In the genomic region with DNA sequence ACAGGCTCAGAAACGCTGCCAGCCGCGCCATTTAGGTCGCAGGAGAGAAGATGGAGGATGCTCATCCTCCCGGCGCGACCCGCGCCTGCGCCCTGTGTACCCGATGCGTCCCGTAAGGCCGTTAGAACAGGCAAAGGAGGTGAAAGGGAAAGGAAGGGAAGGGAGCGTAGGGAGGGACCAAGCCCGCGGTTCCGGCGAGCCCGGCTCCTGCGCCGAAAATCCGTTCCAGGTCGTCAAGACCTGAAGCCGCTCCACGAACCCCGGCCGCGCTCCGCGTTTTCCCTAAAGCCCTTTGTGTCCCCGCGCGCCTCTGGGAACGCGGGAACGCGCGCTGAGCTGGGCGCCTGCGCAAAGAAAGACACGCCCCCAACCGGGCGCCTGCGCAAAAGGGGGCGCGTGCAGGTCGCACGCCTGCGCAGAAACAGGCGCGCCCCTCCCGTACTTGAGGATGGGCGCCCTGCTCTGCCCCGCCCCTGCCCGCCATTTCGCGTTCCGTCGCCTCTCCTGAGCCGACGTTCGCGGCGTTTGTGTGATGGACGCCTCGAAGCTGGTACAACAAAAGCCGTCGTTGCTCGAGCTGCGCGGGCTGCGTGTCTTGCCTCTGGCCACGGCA, we compare ENCODE assay signal across 8 mouse cellular contexts. TPM values are rescaled to one million over a fixed set of nuclear protein-coding genes. Genes with fewer than 3 reads are reported as not detected.
DNase-seq lines count a peak whose midpoint lies in the region; ATAC-seq and TF ChIP-seq lines count a peak whose summit lies in the region.

No protein-coding gene starts in this region.

- H3K27me3 ChIP-seq in E14TG2a.4 (ENCODE audit: insufficient read depth, low read length), result no peaks in the 10 kb centered on the region
- no peaks in the 10 kb centered on the region for H3K27me3 ChIP-seq in forebrain, embryonic 13.5 days
- no peaks in the 10 kb centered on the region for H3K27me3 ChIP-seq in liver, postnatal 0 days (ENCODE audit: insufficient read depth, low read length)
- no peaks in the 10 kb centered on the region for H3K27me3 ChIP-seq in neural tube, embryonic 14.5 days (ENCODE audit: control insufficient read depth, insufficient read depth, low read length)

- DNase-seq in c-Kit-positive CD71-positive TER-119-positive erythroid progenitor cells, embryonic 14.5 days (ENCODE audit: low spot score), result peak; percentile 99
- peak; percentile 100 for DNase-seq in heart, postnatal 10 days
- peak; percentile 94 for DNase-seq in large intestine, adult 2 months (ENCODE audit: low read depth, low spot score)
- DNase-seq in liver, postnatal 0 days, result peak; percentile 99
- peak; percentile 99 for DNase-seq in testis, postnatal 10 days (ENCODE audit: low spot score)

- TF ChIP-seq CTCF in E14TG2a.4 (conservative IDR thresholded peaks at IDR 0.05; ENCODE audit: low read length), result no peak
- no peak; the same call in 1 of the 2 replicates for TF ChIP-seq CTCF in liver, postnatal 0 days (IDR thresholded peaks at IDR 0.05; ENCODE audit: low read depth)

- intact Hi-C loops in heart, postnatal 10 days (cut with DNase I), result loop anchor here (1.0 kb wide), 3 partner anchors 15 to 45 kb away; no protein-coding TSS in a partner anchor

- peaks cover 72% of the 10 kb centered on the region for H3K4me1 ChIP-seq in E14TG2a.4 (replicated peaks; ENCODE audit: low read depth, low read length)
- peaks cover 28% of the 10 kb centered on the region for H3K4me1 ChIP-seq in forebrain, embryonic 13.5 days
- peaks cover 33% of the 10 kb centered on the region for H3K4me1 ChIP-seq in liver, postnatal 0 days (ENCODE audit: insufficient read depth)
- peaks cover 8% of the 10 kb centered on the region for H3K4me1 ChIP-seq in neural tube, embryonic 14.5 days (ENCODE audit: control insufficient read depth, insufficient read depth, low read length)

- WGBS in forebrain, embryonic 13.5 days, result under 1% methylated on average over 66 of the region's 74 CpGs
- WGBS in large intestine, adult 2 months, result under 1% methylated on average over 74 of the region's 74 CpGs
- under 1% methylated on average over 65 of the region's 74 CpGs for WGBS in liver, postnatal 0 days (ENCODE audit: insufficient replicate concordance)
- under 1% methylated on average over 73 of the region's 74 CpGs for WGBS in neural tube, embryonic 14.5 days

- peak overlapping the region; percentile 95 for H3K4me3 ChIP-seq in E14TG2a.4 (replicated peaks; ENCODE audit: low read length)
- H3K4me3 ChIP-seq in forebrain, embryonic 13.5 days, result peak overlapping the region; percentile 60
- H3K4me3 ChIP-seq in liver, postnatal 0 days (ENCODE audit: low read depth, low read length), result peak overlapping the region; percentile 92
- H3K4me3 ChIP-seq in neural tube, embryonic 14.5 days (ENCODE audit: low read depth, low read length), result peak overlapping the region; percentile 66

- H3K4me2 ChIP-seq in forebrain, embryonic 13.5 days, result peak overlapping the region; percentile 77
- peak overlapping the region; percentile 96 for H3K4me2 ChIP-seq in liver, postnatal 0 days (ENCODE audit: low read depth, low read length)
- peak overlapping the region; percentile 63 for H3K4me2 ChIP-seq in neural tube, embryonic 14.5 days (ENCODE audit: low read depth, low read length)

- no peaks in the 10 kb centered on the region for H3K9me3 ChIP-seq in E14TG2a.4 (ENCODE audit: low read length)
- H3K9me3 ChIP-seq in forebrain, embryonic 13.5 days (replicated peaks), result no peaks in the 10 kb centered on the region
- H3K9me3 ChIP-seq in liver, postnatal 0 days (ENCODE audit: low read length), result no peaks in the 10 kb centered on the region
- no peaks in the 10 kb centered on the region for H3K9me3 ChIP-seq in neural tube, embryonic 14.5 days (ENCODE audit: control insufficient read depth, low read length)

- peak; percentile 85; the same call in 1 of the 2 replicates for TF ChIP-seq EP300 in liver, postnatal 0 days (IDR thresholded peaks at IDR 0.05; ENCODE audit: low read depth)

- H3K27ac ChIP-seq in forebrain, embryonic 13.5 days, result peak overlapping the region; percentile 99
- peak overlapping the region; percentile 98 for H3K27ac ChIP-seq in liver, postnatal 0 days (ENCODE audit: low read depth)
- H3K27ac ChIP-seq in neural tube, embryonic 14.5 days (ENCODE audit: low read depth, low read length), result peak overlapping the region; percentile 99

- H3K36me3 ChIP-seq in E14TG2a.4 (ENCODE audit: insufficient read depth, low read length), result no peaks in the 10 kb centered on the region
- H3K36me3 ChIP-seq in forebrain, embryonic 13.5 days (ENCODE audit: poor library complexity, severe bottlenecking), result no peaks in the 10 kb centered on the region
- no peaks in the 10 kb centered on the region for H3K36me3 ChIP-seq in liver, postnatal 0 days (replicated peaks; ENCODE audit: insufficient read depth, low read length)
- no peaks in the 10 kb centered on the region for H3K36me3 ChIP-seq in neural tube, embryonic 14.5 days (ENCODE audit: control insufficient read depth, insufficient read depth, low read length)

- peak overlapping the region; percentile 95 for H3K9ac ChIP-seq in forebrain, embryonic 13.5 days
- H3K9ac ChIP-seq in liver, postnatal 0 days (replicated peaks), result peak overlapping the region; percentile 95
- H3K9ac ChIP-seq in neural tube, embryonic 14.5 days (replicated peaks; ENCODE audit: low read depth, low read length), result peak overlapping the region; percentile 96

- ATAC-seq in forebrain, embryonic 13.5 days, result peak; percentile 97
- peak; percentile 95 for ATAC-seq in liver, postnatal 0 days
- ATAC-seq in neural tube, embryonic 14.5 days (ENCODE audit: low read depth), result peak; percentile 95

RNA-seq across cellular contexts. Expression of a gene that starts 39.1 kb away (rescaled TPM):
- polyA plus RNA-seq in forebrain, embryonic 13.5 days (2015; fragmentation: Nextera tagmentation; extraction: Ambion mirVana), result 2,754 and 3,239 TPM in 2 replicates
- 100 to 1,000 TPM; 535 to 599 TPM for total RNA-seq in heart, postnatal 10 days (2021)
- 713 and 836 TPM in 2 replicates for polyA plus RNA-seq in large intestine, adult 2 months (2012; rRNA removed)
- polyA plus RNA-seq in liver, postnatal 0 days (2015; fragmentation: Nextera tagmentation; extraction: Ambion mirVana), result 750 and 799 TPM in 2 replicates
- 1,651 and 1,970 TPM in 2 replicates for polyA plus RNA-seq in neural tube, embryonic 14.5 days (2014; fragmentation: Nextera tagmentation; extraction: Ambion mirVana)

Comparison
In these comparisons a context has a peak if more than half of its experiments do, and no peak if none do; other contexts are left out.
1. Peak in every context shown above with its lines: DNase-seq, ATAC-seq, H3K4me3 ChIP-seq and H3K27ac ChIP-seq.